Comparison of ENCODE assay signal across 10 mouse cellular contexts in genomic region chr5:35057582-35057981, GRCm38 (mm10). TPM values are rescaled to one million over a fixed set of nuclear protein-coding genes. Genes with fewer than 3 reads are reported as not detected.
DNase-seq lines count a peak whose midpoint lies in the region; ATAC-seq and TF ChIP-seq lines count a peak whose summit lies in the region.
"Had no signal": no experiment of that assay in that cellular context is flagged by ENCODE, and none has a peak within 500 bp of the region (broad histone marks: within the 10 kb centered on the region; RNA-seq: fewer than 3 reads in every experiment).

No protein-coding gene starts in this region.

- H3K9ac ChIP-seq in heart, postnatal 0 days (replicated peaks; ENCODE audit: low read depth, low read length) = peak overlapping the region; percentile 87
- H3K9ac ChIP-seq in embryonic facial prominence, embryonic 11.5 days (replicated peaks; ENCODE audit: low read length) = no peak overlapping the region
- peak overlapping the region; percentile 90 for H3K9ac ChIP-seq in hindbrain, embryonic 13.5 days
- H3K9ac ChIP-seq in midbrain, embryonic 14.5 days (replicated peaks; ENCODE audit: low read length) = peak overlapping the region; percentile 68

- no peak for ATAC-seq in heart, postnatal 0 days (ENCODE audit: insufficient read depth, low read depth)
- ATAC-seq in embryonic facial prominence, embryonic 11.5 days (replicated peaks; ENCODE audit: insufficient number of reproducible peaks, low FRiP score, low TSS enrichment, low read depth) = no peak
- no peak for ATAC-seq in hindbrain, embryonic 13.5 days (ENCODE audit: low FRiP score)
- no peak for ATAC-seq in midbrain, embryonic 14.5 days (ENCODE audit: low FRiP score, low TSS enrichment)

- H3K27me3 ChIP-seq in heart, postnatal 0 days (ENCODE audit: control insufficient read depth, insufficient read depth, low read length) = no peaks in the 10 kb centered on the region; the same call in 1 of the 2 replicates
- peaks cover 20% of the 10 kb centered on the region for H3K27me3 ChIP-seq in embryonic facial prominence, embryonic 11.5 days (ENCODE audit: control insufficient read depth, insufficient read depth, low read length)
- peaks cover 29% of the 10 kb centered on the region for H3K27me3 ChIP-seq in hindbrain, embryonic 13.5 days
- no peaks in the 10 kb centered on the region for H3K27me3 ChIP-seq in midbrain, embryonic 14.5 days (ENCODE audit: control insufficient read depth, insufficient read depth, low read length)

- peaks cover 43% of the 10 kb centered on the region for H3K4me1 ChIP-seq in heart, postnatal 0 days (ENCODE audit: control insufficient read depth, insufficient read depth)
- H3K4me1 ChIP-seq in embryonic facial prominence, embryonic 11.5 days (ENCODE audit: control insufficient read depth, insufficient read depth, low read length) = no peaks in the 10 kb centered on the region; the same call in 1 of the 2 replicates
- H3K4me1 ChIP-seq in hindbrain, embryonic 13.5 days (replicated peaks) = peaks cover 24% of the 10 kb centered on the region
- H3K4me1 ChIP-seq in midbrain, embryonic 14.5 days (ENCODE audit: control insufficient read depth, insufficient read depth, low read length) = peaks cover 8% of the 10 kb centered on the region

- no peaks in the 10 kb centered on the region for H3K9me3 ChIP-seq in heart, postnatal 0 days (replicated peaks; ENCODE audit: control insufficient read depth, low read length)
- no peaks in the 10 kb centered on the region for H3K9me3 ChIP-seq in embryonic facial prominence, embryonic 11.5 days (replicated peaks; ENCODE audit: control insufficient read depth, low read length)
- no peaks in the 10 kb centered on the region for H3K9me3 ChIP-seq in hindbrain, embryonic 13.5 days
- H3K9me3 ChIP-seq in midbrain, embryonic 14.5 days (ENCODE audit: control insufficient read depth, low read length) = no peaks in the 10 kb centered on the region
- H3K9me3 ChIP-seq: G1E had no signal

- H3K4me2 ChIP-seq in heart, postnatal 0 days (ENCODE audit: low read depth, low read length) = peak overlapping the region; percentile 89
- H3K4me2 ChIP-seq in embryonic facial prominence, embryonic 11.5 days (ENCODE audit: low read depth, low read length) = peak overlapping the region; percentile 98; the same call in 1 of the 2 replicates
- peak overlapping the region; percentile 94 for H3K4me2 ChIP-seq in hindbrain, embryonic 13.5 days
- peak overlapping the region; percentile 88 for H3K4me2 ChIP-seq in midbrain, embryonic 14.5 days (ENCODE audit: low read length)

- no peak for DNase-seq in heart, postnatal 0 days (ENCODE audit: low spot score)
- no peak for DNase-seq in heart, postnatal 36 days
- no peak for DNase-seq in embryonic facial prominence, embryonic 11.5 days (ENCODE audit: low spot score)
- DNase-seq in midbrain, embryonic 14.5 days = peak; percentile 27
- no peak for DNase-seq in left cerebral cortex, postnatal 36 days (ENCODE audit: low spot score in 2 of 2)
- DNase-seq in thymus, adult 18-20 months = no peak
- DNase-seq in layer of hippocampus, adult 9-10 months (ENCODE audit: low spot score) = no peak
- DNase-seq: kidney, postnatal 25 days had no signal

- no peak for TF ChIP-seq EP300 in heart, postnatal 0 days (IDR thresholded peaks at IDR 0.05; ENCODE audit: low read depth)

- H3K36me3 ChIP-seq in heart, postnatal 0 days (replicated peaks; ENCODE audit: control insufficient read depth, insufficient read depth, low read length) = no peaks in the 10 kb centered on the region
- H3K36me3 ChIP-seq in embryonic facial prominence, embryonic 11.5 days (replicated peaks; ENCODE audit: control insufficient read depth, insufficient read depth, low read depth, low read length) = no peaks in the 10 kb centered on the region
- H3K36me3 ChIP-seq in hindbrain, embryonic 13.5 days = no peaks in the 10 kb centered on the region
- no peaks in the 10 kb centered on the region for H3K36me3 ChIP-seq in midbrain, embryonic 14.5 days (ENCODE audit: control insufficient read depth, insufficient read depth, low read length)
- H3K36me3 ChIP-seq: G1E had no signal

- TF ChIP-seq CTCF in heart, postnatal 0 days (IDR thresholded peaks at IDR 0.05; ENCODE audit: low read depth) = no peak; the same call in 1 of the 2 replicates

- intact Hi-C loops in heart, postnatal 36 days (cut with DNase I) = no loop called here
- intact Hi-C loops in left cerebral cortex, postnatal 36 days (cut with DNase I) = loop anchor here (10.0 kb wide), 1 partner anchor 287 kb away; no protein-coding TSS in a partner anchor

- 12% methylated on average over 4 of the region's 4 CpGs for WGBS in heart, postnatal 0 days
- 28% methylated on average over 4 of the region's 4 CpGs for whole genome bisulfite sequencing in embryonic facial prominence, embryonic 11.5 days
- 23% methylated on average over 4 of the region's 4 CpGs for WGBS in hindbrain, embryonic 13.5 days
- WGBS in midbrain, embryonic 14.5 days = 16% methylated on average over 4 of the region's 4 CpGs

- H3K27ac ChIP-seq in heart, postnatal 0 days (ENCODE audit: low read depth) = no peak overlapping the region
- H3K27ac ChIP-seq in embryonic facial prominence, embryonic 11.5 days (replicated peaks; ENCODE audit: low read depth, low read length) = no peak overlapping the region
- no peak overlapping the region for H3K27ac ChIP-seq in hindbrain, embryonic 13.5 days
- no peak overlapping the region for H3K27ac ChIP-seq in midbrain, embryonic 14.5 days (replicated peaks; ENCODE audit: low read depth, low read length)

- peak overlapping the region; percentile 79 for H3K4me3 ChIP-seq in heart, postnatal 0 days (ENCODE audit: low read depth, low read length)
- peak overlapping the region; percentile 60; the same call in 1 of the 2 replicates for H3K4me3 ChIP-seq in embryonic facial prominence, embryonic 11.5 days (ENCODE audit: low read depth, low read length)
- H3K4me3 ChIP-seq in hindbrain, embryonic 13.5 days = peak overlapping the region; percentile 59
- H3K4me3 ChIP-seq in midbrain, embryonic 14.5 days (replicated peaks; ENCODE audit: low read depth, low read length) = peak overlapping the region; percentile 54

RNA-seq across cellular contexts. Expression of gene Dok7, which starts 1.0 kb away (rescaled TPM):
- 27.7 and 37.7 TPM in 2 replicates for total RNA-seq in heart, postnatal 0 days (2014; rRNA removed; ENCODE audit: low replicate concordance)
- polyA plus RNA-seq in heart, postnatal 0 days (2015; fragmentation: Nextera tagmentation; extraction: Ambion mirVana) = 14.1 and 15.0 TPM in 2 replicates
- 10 to 100 TPM; 34.4 to 39.4 TPM for total RNA-seq in heart, postnatal 36 days (2021)
- polyA plus RNA-seq in embryonic facial prominence, embryonic 11.5 days (2014; fragmentation: Nextera tagmentation; extraction: Ambion mirVana) = 0.24 and 0.43 TPM in 2 replicates
- polyA plus RNA-seq in hindbrain, embryonic 13.5 days (2015; fragmentation: Nextera tagmentation; extraction: Ambion mirVana) = 3.9 and 4.9 TPM in 2 replicates
- 3.6 and 6.2 TPM in 2 replicates for polyA plus RNA-seq in midbrain, embryonic 14.5 days (2014; fragmentation: Nextera tagmentation; extraction: Ambion mirVana)
- 10 to 100 TPM; 21.7 to 29.2 TPM for total RNA-seq in left cerebral cortex, postnatal 36 days (2021)
- total RNA-seq: G1E had no signal
- polyA plus RNA-seq: G1E had no signal

RNA-seq across cellular contexts. Expression of gene Hgfac, which starts 16.3 kb away (rescaled TPM):
- 0.19 TPM in 1 of 2 replicates, not detected in the other for total RNA-seq in heart, postnatal 0 days (2014; rRNA removed; ENCODE audit: low replicate concordance)
- polyA plus RNA-seq in heart, postnatal 0 days (2015; fragmentation: Nextera tagmentation; extraction: Ambion mirVana) = 0.16 and 0.36 TPM in 2 replicates
- total RNA-seq in heart, postnatal 36 days (2021) = under 1 TPM; 0.49 to 0.72 TPM
- polyA plus RNA-seq in embryonic facial prominence, embryonic 11.5 days (2014; fragmentation: Nextera tagmentation; extraction: Ambion mirVana) = 0.35 TPM in 1 of 2 replicates, not detected in the other
- polyA plus RNA-seq in hindbrain, embryonic 13.5 days (2015; fragmentation: Nextera tagmentation; extraction: Ambion mirVana) = 0.47 TPM in 2 replicates
- 0.61 and 1.1 TPM in 2 replicates for polyA plus RNA-seq in midbrain, embryonic 14.5 days (2014; fragmentation: Nextera tagmentation; extraction: Ambion mirVana)
- 1 to 10 TPM in 1 of 2 experiments, under 1 TPM in 1; 0.35 to 1.6 TPM for total RNA-seq in left cerebral cortex, postnatal 36 days (2021)
- polyA plus RNA-seq: G1E had no signal

RNA-seq across cellular contexts. Expression of gene Lrpap1, which starts 48.0 kb away (rescaled TPM):
- total RNA-seq in heart, postnatal 0 days (2014; rRNA removed; ENCODE audit: low replicate concordance) = 35.9 and 43.7 TPM in 2 replicates
- 85.8 TPM in 2 replicates for polyA plus RNA-seq in heart, postnatal 0 days (2015; fragmentation: Nextera tagmentation; extraction: Ambion mirVana)
- total RNA-seq in heart, postnatal 36 days (2021) = 10 to 100 TPM; 51.5 to 54.2 TPM
- 92.2 and 92.3 TPM in 2 replicates for polyA plus RNA-seq in embryonic facial prominence, embryonic 11.5 days (2014; fragmentation: Nextera tagmentation; extraction: Ambion mirVana)
- 120 and 126 TPM in 2 replicates for polyA plus RNA-seq in hindbrain, embryonic 13.5 days (2015; fragmentation: Nextera tagmentation; extraction: Ambion mirVana)
- 132 and 136 TPM in 2 replicates for polyA plus RNA-seq in midbrain, embryonic 14.5 days (2014; fragmentation: Nextera tagmentation; extraction: Ambion mirVana)
- 100 to 1,000 TPM; 139 to 153 TPM for total RNA-seq in left cerebral cortex, postnatal 36 days (2021)
